Mouse (Mus musculus) G1E (cell line): Measurements from ENCODE around the gene Foxr2.

ENCODE experiments used
- CTCF ChIP-seq: IDR thresholded peaks from 2 replicates; pipeline ENCODE4 v1.5.1; 2012; ENCODE audit warnings: low read depth, low read length, inconsistent platforms, mixed read lengths
- GATA1 ChIP-seq: IDR thresholded peaks from 2 replicates; pipeline ENCODE4 v1.6.1; 2012; ENCODE audit warnings: borderline replicate concordance, low read length, inconsistent platforms, mixed read lengths
- GATA2 ChIP-seq: IDR thresholded peaks from 2 replicates; pipeline ENCODE4 v1.6.1; 2012; ENCODE audit warnings: low read depth, low read length, inconsistent platforms, borderline replicate concordance
- POLR2AphosphoS5 ChIP-seq: IDR thresholded peaks from 2 replicates; pipeline ENCODE4 v1.6.1; 2012; ENCODE audit warnings: low read depth, low read length, inconsistent platforms; ENCODE audit not compliant: insufficient replicate concordance
- TAL1 ChIP-seq: conservative IDR thresholded peaks from 2 replicates; pipeline ENCODE4 v1.6.1; 2012; ENCODE audit warnings: low read depth, low read length, inconsistent platforms, mixed read lengths

DNA sequence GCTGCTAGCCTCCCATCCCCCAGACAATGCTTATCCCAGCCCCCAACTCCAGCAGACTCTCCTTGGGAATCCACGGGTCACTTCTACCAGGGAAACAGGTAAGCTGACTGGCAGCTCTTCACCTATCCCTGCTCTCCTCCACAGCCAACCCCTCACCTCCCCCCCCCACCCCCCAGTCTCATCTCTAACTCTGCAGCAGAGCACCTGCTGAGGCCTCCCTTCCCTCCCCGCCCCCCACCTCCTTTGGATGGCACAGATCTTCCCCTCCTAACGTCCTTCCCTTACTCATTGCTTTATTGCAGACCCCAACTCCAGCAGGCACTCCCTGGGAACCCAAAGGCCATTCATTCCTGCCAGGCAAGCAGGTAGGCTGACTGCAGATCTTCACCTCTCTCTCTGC lies at the start of gene Foxr2:
- no peak for TF ChIP-seq CTCF
- TF ChIP-seq TAL1, result no peak
- TF ChIP-seq POLR2AphosphoS5, result no peak
- no peak for TF ChIP-seq GATA1
- no peak for TF ChIP-seq GATA2
